Mouse (Mus musculus): Measurements from ENCODE around the gene Tars2.
"Not testable (repeated sequence)": the region's sequence is repeated elsewhere in the genome, so short reads cannot be mapped to it uniquely, and the experiment has no call there.

Tars2 gene

GRCm38 (mm10) chr3:95695796-95696195, 64.2 kb downstream of the Tars2 start:
- no peak for DNase-seq (ENCODE audit: low spot score in 2 of 2)

- no peak for DNase-seq (ENCODE audit: low spot score in 2 of 2)
Measured at GRCm38 (mm10) chr3:95694808-95695703, 65.0 kb downstream of the Tars2 start.

DNA sequence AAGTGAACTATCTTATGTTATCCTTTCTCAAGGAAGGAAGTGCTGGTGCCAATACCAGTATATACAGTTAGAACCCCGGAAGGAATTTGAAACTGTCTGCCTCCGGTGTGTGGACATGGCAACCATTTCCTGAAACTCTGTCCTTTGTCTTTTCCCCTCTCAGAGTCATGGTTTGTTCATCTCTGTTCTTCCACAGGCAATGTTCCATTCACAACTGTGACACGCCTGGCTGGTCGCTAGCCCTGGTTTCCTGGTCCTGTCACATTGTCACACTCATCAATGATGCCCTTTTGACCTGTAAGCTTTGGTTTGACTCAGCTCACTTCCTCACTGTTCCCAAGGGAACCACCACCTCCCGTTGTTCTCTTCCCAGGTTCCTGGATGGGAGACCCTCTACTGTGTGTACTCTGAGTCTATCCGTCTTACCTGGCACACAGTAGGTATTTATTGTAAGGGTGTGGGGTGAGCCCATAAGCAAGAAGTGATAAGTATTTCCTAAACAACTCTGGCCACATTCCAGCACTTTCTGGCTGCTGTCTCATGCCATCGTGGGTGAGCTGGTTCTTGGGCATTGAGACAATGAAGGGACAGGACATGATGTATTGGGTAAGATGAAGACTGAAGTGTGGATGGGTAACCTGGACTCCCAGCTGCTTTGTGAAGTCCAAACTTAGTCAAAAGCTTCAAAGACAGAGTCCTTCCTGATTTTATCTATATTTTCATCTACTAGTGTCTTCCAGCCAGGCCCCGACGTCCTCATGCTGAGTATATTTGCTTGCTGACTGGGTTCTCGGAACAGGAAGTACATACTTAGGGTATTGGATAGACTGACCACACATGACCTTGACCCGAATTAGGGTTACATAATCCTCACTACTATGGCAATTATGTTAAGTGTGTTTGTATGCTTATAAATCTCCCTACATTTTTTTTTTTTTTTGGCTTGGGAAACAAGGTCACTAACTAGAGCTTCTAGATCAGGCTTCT, 65.9 kb downstream of the Tars2 start:
- DNase-seq (ENCODE audit: low spot score in 2 of 2): no peak

- no peak for DNase-seq (ENCODE audit: low spot score in 2 of 2)
Measured at GRCm38 (mm10) chr3:95692677-95693076, 67.3 kb downstream of the Tars2 start.

- DNase-seq (ENCODE audit: low spot score in 2 of 2): not testable (repeated sequence)
Measured at GRCm38 (mm10) chr3:95690552-95690951, 69.5 kb downstream of the Tars2 start.
